Mouse (Mus musculus): ENCODE measurements around the gene Eif3g.

DNA sequence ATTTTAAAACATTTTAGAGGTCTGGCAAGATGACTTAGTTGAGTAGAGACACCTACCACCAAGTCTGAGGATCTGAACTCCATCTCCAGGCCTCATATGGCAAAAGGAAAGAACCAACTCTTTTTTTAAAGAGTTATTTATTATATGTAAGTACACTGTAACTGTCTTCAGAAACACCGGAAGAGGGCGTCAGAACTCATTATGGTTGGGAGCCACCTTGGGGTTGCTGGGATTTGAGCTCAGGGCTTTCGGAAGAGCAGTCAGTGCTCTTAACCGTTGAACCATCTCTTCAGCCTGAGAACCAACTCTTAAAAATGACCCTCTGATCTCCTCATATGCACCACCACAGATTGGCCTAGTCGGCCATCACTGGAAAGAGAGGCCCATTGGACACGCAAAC, 11.2 kb downstream of the Eif3g start:
- TF ChIP-seq POLR2A (IDR thresholded peaks at IDR 0.05; ENCODE audit: insufficient read depth, low read depth, low read length) (no peak), CTCF (IDR thresholded peaks at IDR 0.05; ENCODE audit: insufficient read depth, low read depth, low read length) (no peak)

All from olfactory bulb, adult 2 months (tissue).